Mouse (Mus musculus) left cerebral cortex, adult 6 months (tissue): ENCODE measurements around the gene Pdf. TPM values are rescaled to one million over a fixed set of nuclear protein-coding genes. Genes with fewer than 3 reads are reported as not detected.

Experiments
- long read RNA-seq, 2 experiments: library from polyadenylated mRNA; unstranded; transcript quantifications; one replicate each; pipeline ENCODE4 v2.0.0; 2019 to 2020
- polyA plus RNA-seq: library from polyadenylated mRNA; unstranded; fragments of <200 nt; fragmentation: Nextera tagmentation; gene quantifications from 2 replicates; pipeline ENCODE4 v1.2.3, GENCODE M21; 2021

Gene Pdf
- 47.1 and 58.1 TPM in 2 replicates for polyA plus RNA-seq
- long read RNA-seq, experiment 1, transcript Pdf-201 (2 exons, 1,306 nt): major isoform, 233 of 245 reads
- long read RNA-seq, experiment 1, partial matches to known transcripts: 0 of 245 reads
- long read RNA-seq, experiment 1, other reads (novel, unspliced or antisense): 12 of 245 reads
- long read RNA-seq, experiment 2, transcript Pdf-201 (2 exons, 1,306 nt): major isoform, 88 of 91 reads
- long read RNA-seq, experiment 2, partial matches to known transcripts: 0 of 91 reads
- long read RNA-seq, experiment 2, other reads (novel, unspliced or antisense): 3 of 91 reads

GRCm38 (mm10) chr8:107048061-107048941 lies at the start of gene Pdf:
Gene Pdf, minus strand, starts transcription at chr8:107048614.

GRCm38 (mm10) chr8:107096366-107097036 lies 48.1 kb upstream of the Pdf start, which contains the start of gene Terf2:
Gene Terf2, minus strand, starts transcription at chr8:107096547.

GRCm38 (mm10) chr8:107065511-107066496 lies 17.4 kb upstream of the Pdf start, which contains the start of gene Tmed6:
Gene Tmed6, minus strand, starts transcription at chr8:107065644.

GRCm38 (mm10) chr8:107056076-107056972 lies 7.9 kb upstream of the Pdf start, which contains the start of the genes Cog8 and Nip7:
Gene Cog8, minus strand, starts transcription at chr8:107056689.
Gene Nip7, plus strand, starts transcription at chr8:107056877.

GRCm38 (mm10) chr8:107030650-107031576 lies 17.5 kb downstream of the Pdf start, which contains the start of gene Vps4a:
Gene Vps4a, plus strand, starts transcription at chr8:107031222.

Other genes starting within 250 kb of the Pdf start
- 0.07 and 0.26 TPM in 2 replicates for gene Has3, start 178.4 kb downstream of the Pdf start, polyA plus RNA-seq
- 20.1 and 20.9 TPM in 2 replicates for gene Utp4, start 155.0 kb downstream of the Pdf start, polyA plus RNA-seq
- 1.0 and 3.8 TPM in 2 replicates for gene Sntb2, start 112.9 kb downstream of the Pdf start, polyA plus RNA-seq
- 116 and 128 TPM in 2 replicates for gene Vps4a, start 17.4 kb downstream of the Pdf start, polyA plus RNA-seq
- 41.0 and 55.0 TPM in 2 replicates for gene Cog8, start 8.1 kb upstream of the Pdf start, polyA plus RNA-seq
- 28.7 and 44.7 TPM in 2 replicates for gene Nip7, start 8.3 kb upstream of the Pdf start, polyA plus RNA-seq
- not detected in 2 replicates for gene Tmed6, start 17.0 kb upstream of the Pdf start, polyA plus RNA-seq
- gene Terf2, start 47.9 kb upstream of the Pdf start, polyA plus RNA-seq: 6.3 and 7.5 TPM in 2 replicates
- 39.6 and 55.6 TPM in 2 replicates for gene Cyb5b, start 102.0 kb upstream of the Pdf start, polyA plus RNA-seq
- 4.1 and 5.7 TPM in 2 replicates for gene Nfat5, start 244.9 kb upstream of the Pdf start, polyA plus RNA-seq